Mouse (Mus musculus): Measurements from ENCODE around the gene Ccdc69.
"Not testable (repeated sequence)": the region's sequence is repeated elsewhere in the genome, so short reads cannot be mapped to it uniquely, and the experiment has no call there.

The Ccdc69 gene

GRCm38 (mm10) chr11:55096731-55097462, 19.0 kb upstream of the Ccdc69 start:
- no peak for DNase-seq

GRCm38 (mm10) chr11:55096296-55096695, 18.4 kb upstream of the Ccdc69 start:
- DNase-seq = not testable (repeated sequence)

GRCm38 (mm10) chr11:55093096-55093495, 15.2 kb upstream of the Ccdc69 start:
- no peak for DNase-seq

GRCm38 (mm10) chr11:55089892-55090291, 12.0 kb upstream of the Ccdc69 start:
- no peak for DNase-seq

- peak; percentile 49 for DNase-seq
Measured at GRCm38 (mm10) chr11:55087006-55087405, 9.1 kb upstream of the Ccdc69 start.

DNA sequence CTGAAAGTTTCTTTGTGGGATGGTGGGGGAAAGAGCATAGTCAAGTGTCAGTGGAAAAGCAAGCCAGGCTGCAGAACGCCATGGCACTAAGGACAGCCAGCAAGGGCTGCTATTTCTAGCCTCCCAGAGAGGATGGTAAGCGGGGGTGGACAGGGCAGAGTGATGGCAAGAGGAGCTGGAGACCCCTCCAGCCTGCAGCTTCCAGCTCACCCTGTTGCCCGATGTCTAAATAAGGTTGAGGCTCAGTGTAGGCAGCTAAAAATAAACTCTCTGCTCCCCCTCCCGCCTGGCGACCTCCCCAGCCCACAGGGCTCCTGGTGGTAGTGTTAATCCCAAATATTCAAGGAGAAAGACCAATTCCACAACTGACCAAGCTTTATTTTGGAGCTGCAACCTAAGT, 7.5 kb upstream of the Ccdc69 start:
- DNase-seq = no peak

GRCm38 (mm10) chr11:55084629-55085028, 6.7 kb upstream of the Ccdc69 start:
- no peak for DNase-seq

DNA sequence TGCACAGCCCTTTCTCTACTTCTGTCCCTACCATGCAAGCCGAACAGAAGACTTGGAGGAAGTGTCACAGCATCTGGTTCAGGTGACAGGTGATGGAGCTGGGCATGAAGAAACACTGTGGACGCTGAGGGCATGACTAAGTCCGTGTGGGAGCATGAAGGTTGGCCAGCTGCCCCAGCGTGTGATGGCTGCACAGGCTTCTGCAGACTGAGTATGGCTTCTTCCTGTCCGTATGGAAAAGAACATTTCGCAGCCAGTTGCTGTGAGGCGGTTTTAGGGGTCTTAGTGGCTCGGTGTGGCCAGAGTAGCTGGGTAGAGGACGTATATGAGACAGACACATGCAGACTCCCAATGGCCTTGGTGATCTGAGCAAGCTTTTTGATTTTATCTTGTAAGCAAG, 3.3 kb upstream of the Ccdc69 start:
- DNase-seq = no peak

DNA sequence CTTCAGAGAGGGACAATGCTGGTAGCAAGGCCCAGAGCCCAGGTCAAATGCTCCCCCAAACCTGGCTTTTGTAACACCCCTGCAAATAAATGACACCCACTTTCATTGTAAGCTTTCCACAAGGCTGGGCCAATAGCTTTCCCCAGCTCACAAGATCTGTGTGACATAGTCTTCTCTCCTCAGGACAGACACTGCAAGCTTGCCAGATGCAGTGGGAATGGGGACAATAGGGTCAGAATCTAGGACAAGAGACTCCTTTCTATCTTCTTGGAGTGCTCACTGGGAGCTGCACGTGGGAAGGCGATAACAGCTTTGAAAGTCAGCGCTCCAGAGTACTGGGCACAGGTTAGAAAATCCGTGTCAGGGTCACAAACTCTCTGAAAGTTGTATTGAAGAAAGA, 1.2 kb upstream of the Ccdc69 start:
- no peak for DNase-seq

GRCm38 (mm10) chr11:55078502-55078901, 571 bp upstream of the Ccdc69 start:
- DNase-seq = no peak

- DNase-seq = no peak
Measured at GRCm38 (mm10) chr11:55076234-55076633, 1.7 kb downstream of the Ccdc69 start.

DNA sequence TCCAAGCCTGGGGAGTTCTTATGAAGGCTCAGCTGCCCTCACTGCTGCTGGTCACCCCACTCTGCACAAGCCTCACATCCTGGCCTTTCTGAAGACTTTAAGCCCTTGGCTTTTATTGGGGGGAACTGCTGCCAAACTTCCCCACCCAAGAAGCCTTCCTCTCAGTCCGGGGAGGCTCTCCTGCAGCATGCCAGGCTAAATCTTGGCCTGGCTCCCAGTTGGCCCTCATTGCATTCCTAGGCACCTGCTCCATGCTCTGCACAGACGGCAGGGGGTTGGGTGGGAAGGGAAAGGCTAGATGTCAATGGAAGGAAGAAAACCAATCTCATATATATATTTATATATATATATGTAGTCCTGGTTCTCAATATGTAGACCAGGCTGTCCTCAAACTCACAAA, 2.3 kb downstream of the Ccdc69 start:
- DNase-seq = no peak

- DNase-seq = no peak
Measured at GRCm38 (mm10) chr11:55073191-55073590, 4.7 kb downstream of the Ccdc69 start.

- no peak for DNase-seq
Measured at GRCm38 (mm10) chr11:55072467-55072866, 5.5 kb downstream of the Ccdc69 start.

DNA sequence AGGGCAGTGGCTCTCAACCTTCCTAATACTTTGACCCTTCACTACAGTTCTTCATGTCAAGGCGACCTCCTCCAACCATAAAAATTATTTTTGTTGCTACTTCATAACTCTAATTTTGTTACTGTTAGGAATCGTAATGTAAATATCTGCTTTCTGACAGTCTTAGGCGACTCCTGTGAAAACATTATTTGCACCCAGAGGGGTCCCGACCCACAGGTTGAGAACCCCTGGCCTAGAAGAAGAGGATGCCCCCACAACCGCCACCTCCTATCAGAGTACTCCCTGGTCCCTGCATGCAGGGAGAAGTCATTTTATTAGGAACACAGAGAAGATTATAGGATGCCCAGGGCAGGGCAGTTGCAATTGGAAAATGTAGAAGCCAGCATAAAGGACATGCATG, 6.6 kb downstream of the Ccdc69 start:
- DNase-seq = no peak

DNA sequence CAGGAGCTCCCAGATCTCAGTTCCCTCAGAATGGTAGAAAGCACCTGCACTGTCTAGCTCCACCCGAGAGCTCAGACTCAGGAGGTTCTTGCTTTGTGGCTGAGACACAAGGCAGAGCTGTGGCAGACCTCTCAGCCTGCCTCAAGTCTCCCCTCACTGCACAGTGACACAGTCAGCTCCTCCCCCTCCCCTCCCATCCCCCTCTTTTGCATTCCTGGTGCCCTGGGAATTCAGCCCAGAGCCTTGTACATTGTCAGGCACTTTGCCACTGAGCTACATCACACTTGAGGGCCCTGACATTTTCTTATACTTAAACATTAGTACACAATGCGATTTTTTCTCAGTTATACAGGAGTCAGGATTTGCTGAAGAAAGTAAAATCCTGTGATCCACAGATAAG, 8.9 kb downstream of the Ccdc69 start:
- DNase-seq = no peak

DNA sequence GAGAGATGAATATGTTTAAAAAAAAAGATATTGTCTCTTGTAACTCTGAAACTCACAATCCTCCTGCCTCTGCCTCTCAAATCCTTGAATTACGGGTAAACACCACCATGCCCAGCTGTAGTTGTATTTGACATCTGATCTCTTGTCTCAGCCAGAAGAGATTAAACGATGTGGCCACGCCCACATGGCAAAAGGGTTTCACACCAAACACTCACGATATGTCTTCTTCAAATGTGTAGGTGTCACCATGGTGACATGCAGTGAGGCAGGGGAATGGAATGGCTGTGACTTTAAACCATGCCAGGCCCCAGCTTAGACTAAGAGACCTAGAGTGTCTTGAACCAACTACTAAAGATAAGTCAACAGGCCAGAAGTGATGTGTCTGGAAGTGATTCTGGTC, 11.0 kb downstream of the Ccdc69 start:
- no peak for DNase-seq

DNA sequence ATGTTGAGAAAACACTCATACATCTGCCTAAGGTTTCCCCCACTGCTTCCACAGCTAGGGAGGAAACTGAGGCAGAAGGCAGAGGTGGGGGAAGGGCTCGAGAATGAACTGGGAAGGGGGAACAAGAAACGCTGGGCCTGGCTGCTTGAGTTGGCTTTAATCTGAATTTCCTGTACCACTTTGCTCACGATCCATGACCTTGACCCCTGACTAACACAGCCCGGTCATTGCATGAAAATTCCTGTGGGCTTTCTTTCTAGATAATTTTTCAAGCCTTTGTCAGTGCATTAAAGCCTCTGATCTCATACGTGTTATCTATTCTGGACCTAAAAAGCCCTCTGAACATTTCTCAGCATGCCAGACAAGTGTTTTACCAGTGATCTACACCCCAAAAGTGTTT, 15.1 kb downstream of the Ccdc69 start:
- DNase-seq = no peak

DNA sequence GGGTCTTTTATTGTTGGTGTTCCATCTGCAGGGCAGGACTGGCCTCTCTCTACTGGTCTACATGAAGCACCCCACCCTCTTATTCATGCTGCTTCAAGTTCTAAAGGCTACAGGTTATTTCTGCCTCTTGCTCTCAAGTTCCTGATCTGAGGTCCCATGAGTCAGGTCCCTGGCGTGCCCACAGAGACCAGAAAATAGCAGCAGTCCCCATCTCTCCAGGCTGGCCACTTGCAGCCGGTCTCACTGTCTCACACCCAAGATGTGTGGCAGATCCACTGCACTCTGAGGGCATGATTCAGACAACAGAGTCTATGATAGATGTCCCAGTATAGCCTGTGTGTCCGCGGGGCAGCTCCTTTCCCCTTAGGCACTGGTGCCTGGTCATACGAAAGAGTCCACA, 17.1 kb downstream of the Ccdc69 start:
- DNase-seq = no peak

DNA sequence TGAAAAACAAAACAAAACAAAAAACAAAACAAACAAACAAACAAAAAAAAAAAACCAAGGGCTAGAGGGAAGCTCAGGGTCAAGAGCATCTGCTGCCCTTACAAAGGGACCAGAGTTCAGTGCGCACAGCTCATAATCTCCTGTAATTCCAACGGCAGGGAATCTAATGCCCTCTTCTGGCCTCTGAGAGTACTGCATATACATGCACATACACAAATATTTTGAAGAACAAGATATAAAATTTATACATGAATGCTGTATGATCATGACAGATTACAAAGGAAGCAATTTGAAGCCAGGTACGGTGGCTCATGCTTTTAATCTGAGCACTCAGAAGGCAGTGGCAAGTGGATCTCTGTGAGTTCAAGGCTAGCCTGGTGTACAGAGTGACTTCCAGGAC, 20.4 kb downstream of the Ccdc69 start:
- no peak for DNase-seq

GRCm38 (mm10) chr11:55050837-55051510, 27.0 kb downstream of the Ccdc69 start:
- no peak for DNase-seq

DNA sequence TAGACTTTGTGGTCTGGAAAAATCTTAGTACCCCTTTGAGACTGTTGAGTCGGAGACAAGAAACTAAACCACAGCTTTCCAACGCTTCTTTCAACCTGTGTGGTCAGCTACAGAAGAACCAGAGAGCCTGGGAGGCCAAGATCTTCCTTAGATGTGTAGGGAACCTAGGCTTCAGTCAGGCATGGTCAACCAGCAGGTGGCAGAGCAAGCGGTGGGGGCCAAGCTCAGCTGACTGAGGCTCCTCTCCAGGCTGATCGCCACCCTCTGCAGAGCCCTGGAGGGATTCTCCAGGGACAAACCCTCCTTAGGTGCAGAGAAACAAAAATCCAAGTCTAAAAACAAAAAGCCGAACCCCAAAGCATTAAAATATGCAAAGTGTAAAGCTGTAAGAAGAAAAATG, 31.3 kb downstream of the Ccdc69 start:
- no peak for DNase-seq

- DNase-seq = no peak
Measured at GRCm38 (mm10) chr11:55041348-55041747, 36.6 kb downstream of the Ccdc69 start.

DNA sequence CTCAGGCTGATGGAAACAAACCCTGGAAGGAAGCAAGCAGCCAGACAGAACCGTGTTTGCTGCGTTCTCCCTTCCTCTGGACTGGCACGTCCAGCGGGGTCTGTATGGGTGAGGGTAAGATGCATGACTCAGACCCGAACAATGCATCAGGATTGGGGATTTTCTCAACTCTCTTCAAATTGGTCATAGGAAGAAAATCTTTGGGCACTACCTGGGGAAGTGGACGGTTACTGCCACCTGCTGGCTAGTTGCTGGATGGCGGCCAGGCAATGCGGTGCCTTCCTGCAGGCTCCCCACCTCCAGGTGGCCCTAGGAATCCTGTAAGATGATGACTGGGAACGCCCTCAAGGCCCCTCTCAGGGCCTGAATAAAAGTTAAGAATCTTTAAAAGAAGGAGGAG, 38.3 kb downstream of the Ccdc69 start:
- DNase-seq = peak; percentile 73

DNA sequence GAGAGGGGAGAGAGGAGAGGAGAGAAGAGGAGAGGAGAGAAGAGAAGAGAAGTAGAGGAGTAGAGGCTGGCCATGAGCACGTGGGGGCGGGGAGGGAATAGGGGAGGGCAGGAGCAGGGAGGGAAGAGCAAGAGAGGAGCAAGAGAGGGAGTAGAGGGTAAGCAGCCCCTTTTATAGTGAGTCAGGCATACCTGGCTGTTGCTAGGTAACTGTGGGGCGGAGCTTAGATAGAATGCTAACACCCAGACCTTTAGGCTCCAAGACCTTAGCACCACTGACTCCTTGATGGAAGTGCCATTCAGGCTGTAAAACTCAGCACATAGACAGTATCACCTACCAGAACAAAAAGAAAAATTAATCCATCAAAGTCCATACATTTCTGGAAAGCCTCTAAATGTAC, 41.3 kb downstream of the Ccdc69 start:
- DNase-seq = no peak

Measured in right cerebral cortex, postnatal 25 days (tissue).